Mouse (Mus musculus): ENCODE data around the gene Mrfap1. TPM values are rescaled to one million over a fixed set of nuclear protein-coding genes. Genes with fewer than 3 reads are reported as not detected.

The Mrfap1 gene
- total and polyA plus RNA-seq, 2 experiments from 2014 or later: 288 to 441 TPM

DNA sequence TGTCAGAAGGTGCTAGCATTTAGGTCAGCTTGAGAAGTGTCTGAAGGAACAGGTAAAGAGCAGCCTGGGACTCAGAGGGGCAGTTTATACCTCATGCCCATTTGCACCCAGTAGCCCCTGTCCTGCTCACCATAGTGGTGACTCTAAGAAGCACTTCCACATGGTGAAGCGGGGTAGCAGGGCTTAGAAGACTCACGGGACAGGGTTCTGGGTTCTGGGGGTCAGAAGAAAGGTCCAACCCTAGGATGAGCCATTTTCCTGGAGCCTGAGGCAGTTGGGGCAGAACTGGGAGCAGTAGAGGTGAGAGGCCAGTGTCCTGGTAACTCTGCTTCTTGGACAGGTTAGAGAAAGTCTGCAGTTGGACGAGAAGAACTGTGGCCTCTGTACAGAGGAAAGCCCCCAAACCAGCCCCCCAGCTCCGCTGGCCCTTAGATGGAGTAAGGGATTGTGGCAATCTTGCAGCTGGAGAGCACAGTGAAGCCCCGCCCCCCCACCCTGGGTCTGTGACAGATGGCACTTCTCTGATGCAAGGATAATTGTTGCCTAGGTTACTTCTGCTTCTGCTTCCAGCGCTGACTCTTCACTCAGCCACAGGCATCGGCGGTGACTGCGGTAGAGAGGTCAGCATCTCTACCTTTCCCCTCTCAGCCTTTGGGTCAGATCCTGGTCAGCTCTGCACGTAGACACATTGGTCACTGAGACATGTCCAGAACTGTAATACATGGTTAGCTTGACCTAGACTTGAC lies 29.4 kb downstream of the Mrfap1 start:
- TF ChIP-seq CTCF (IDR thresholded peaks at IDR 0.05): no peak
- 22% methylated on average over 10 of the region's 10 CpGs for WGBS
- H3K27ac ChIP-seq (ENCODE audit: low read depth, low read length): no peak overlapping the region

GRCm38 (mm10) chr5:36759848-36760247 lies 36.7 kb downstream of the Mrfap1 start:
- H3K27ac ChIP-seq (ENCODE audit: low read depth, low read length): no peak overlapping the region
- DNase-seq (ENCODE audit: low spot score): no peak
- H3K4me2 ChIP-seq (ENCODE audit: low read depth, low read length, poor library complexity, severe bottlenecking): no peak overlapping the region
- TF ChIP-seq CTCF (IDR thresholded peaks at IDR 0.05): no peak
- H3K9ac ChIP-seq (replicated peaks; ENCODE audit: low read length, poor library complexity, severe bottlenecking): no peak overlapping the region
- H3K4me1 ChIP-seq (ENCODE audit: insufficient read depth, low read length): no peaks in the 10 kb centered on the region
- H3K4me3 ChIP-seq (ENCODE audit: low read depth, low read length): no peak overlapping the region
- no peaks in the 10 kb centered on the region for H3K9me3 ChIP-seq (ENCODE audit: low read length)
- WGBS: 85% methylated on average over 4 of the region's 4 CpGs
- H3K36me3 ChIP-seq (ENCODE audit: insufficient read depth, low read length): no peaks in the 10 kb centered on the region
- H3K27me3 ChIP-seq (ENCODE audit: insufficient read depth, low read length): no peaks in the 10 kb centered on the region
- no peak for ATAC-seq (ENCODE audit: low FRiP score)

More for the DNA sequence above, 29.4 kb downstream of the Mrfap1 start:
- no peaks in the 10 kb centered on the region for H3K9me3 ChIP-seq (ENCODE audit: low read length)
- H3K4me2 ChIP-seq (ENCODE audit: low read depth, low read length, poor library complexity, severe bottlenecking): no peak overlapping the region
- no peak overlapping the region for H3K4me3 ChIP-seq (ENCODE audit: low read depth, low read length)
- H3K27me3 ChIP-seq (ENCODE audit: insufficient read depth, low read length): no peaks in the 10 kb centered on the region
- DNase-seq (ENCODE audit: low spot score) (peak; percentile 76), ATAC-seq (ENCODE audit: low FRiP score) (peak; percentile 54)
- no peak overlapping the region for H3K9ac ChIP-seq (replicated peaks; ENCODE audit: low read length, poor library complexity, severe bottlenecking)
- H3K4me1 ChIP-seq (ENCODE audit: insufficient read depth, low read length): no peaks in the 10 kb centered on the region
- no peaks in the 10 kb centered on the region for H3K36me3 ChIP-seq (ENCODE audit: insufficient read depth, low read length)

DNA sequence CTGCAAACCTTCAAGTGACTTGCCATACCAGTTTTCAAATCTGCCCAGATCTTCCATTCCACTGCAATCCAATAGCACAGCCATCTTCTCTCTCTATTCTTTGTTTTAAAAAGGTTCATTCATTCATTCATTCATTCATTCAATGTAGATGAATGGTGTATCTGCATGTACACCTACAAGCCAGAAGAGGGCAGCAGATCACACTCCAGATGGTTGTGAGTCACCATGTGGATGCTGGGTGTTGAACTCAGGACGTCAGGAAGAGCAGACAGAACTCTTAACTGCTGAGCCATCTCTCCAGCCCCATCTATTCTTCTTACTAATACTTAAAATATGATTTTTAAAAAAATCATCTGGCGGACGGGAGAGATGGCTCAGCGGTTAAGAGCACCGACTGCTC lies 39.5 kb downstream of the Mrfap1 start:
- H3K9ac ChIP-seq (replicated peaks; ENCODE audit: low read length, poor library complexity, severe bottlenecking): no peak overlapping the region
- H3K4me1 ChIP-seq (ENCODE audit: insufficient read depth, low read length): no peaks in the 10 kb centered on the region
- H3K9me3 ChIP-seq (ENCODE audit: low read length): no peaks in the 10 kb centered on the region
- no peak overlapping the region for H3K4me3 ChIP-seq (ENCODE audit: low read depth, low read length)
- no peak for ATAC-seq (ENCODE audit: low FRiP score)
- peak; percentile 51 for TF ChIP-seq CTCF (IDR thresholded peaks at IDR 0.05)
- no peaks in the 10 kb centered on the region for H3K27me3 ChIP-seq (ENCODE audit: insufficient read depth, low read length)
- 68% methylated on average over 5 of the region's 5 CpGs for WGBS
- no peak overlapping the region for H3K4me2 ChIP-seq (ENCODE audit: low read depth, low read length, poor library complexity, severe bottlenecking)
- H3K27ac ChIP-seq (ENCODE audit: low read depth, low read length): no peak overlapping the region
- DNase-seq (ENCODE audit: low spot score): no peak
- no peaks in the 10 kb centered on the region for H3K36me3 ChIP-seq (ENCODE audit: insufficient read depth, low read length)

DNA sequence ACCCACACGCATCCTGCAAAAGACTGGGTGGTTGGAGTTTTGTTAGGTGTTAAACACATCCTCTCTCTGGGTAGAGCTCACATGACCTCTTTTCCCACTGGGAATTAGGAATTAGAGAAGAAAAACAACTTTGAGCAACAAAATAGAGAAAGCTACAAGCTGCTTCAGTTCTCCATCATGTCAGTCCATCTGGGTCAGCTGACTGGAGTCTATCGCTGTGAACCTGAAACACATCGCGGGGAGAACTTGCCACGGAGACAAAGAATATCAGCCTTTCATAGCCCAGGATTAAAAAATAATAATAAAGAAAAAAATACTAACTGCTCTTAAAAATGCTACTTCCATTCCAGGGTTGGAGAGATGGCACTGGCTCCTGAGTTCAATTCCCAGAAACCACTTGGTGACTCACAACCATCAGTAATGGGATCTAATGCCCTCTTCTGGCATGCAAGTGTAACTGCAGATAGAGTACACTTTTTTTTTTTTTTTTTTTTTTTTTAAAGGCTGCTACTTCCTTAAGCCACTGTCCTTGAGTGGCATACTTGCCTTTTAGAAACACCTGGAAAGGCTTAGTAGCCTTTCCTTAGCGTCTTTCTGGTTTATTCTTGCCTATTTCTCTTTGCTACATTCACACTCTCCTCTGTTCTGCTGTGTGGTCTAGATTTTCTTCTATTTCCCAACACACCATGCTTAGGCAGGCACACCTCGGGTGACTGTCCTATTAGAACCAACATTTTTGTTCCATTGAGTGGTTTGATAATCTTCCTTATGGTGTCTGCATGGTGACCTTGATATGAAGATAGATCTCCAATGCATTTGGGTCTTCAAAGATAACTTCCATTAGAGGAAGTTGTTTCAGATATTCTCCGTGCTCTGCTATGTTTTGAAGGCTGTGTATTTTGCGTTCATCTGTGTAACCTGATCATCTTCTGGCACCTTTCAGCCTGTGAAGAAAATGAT lies 46.2 kb downstream of the Mrfap1 start:
- Histone ChIP-seq H3K4me3 (ENCODE audit: low read depth, low read length) (no peak overlapping the region), H3K9ac (replicated peaks; ENCODE audit: low read length, poor library complexity, severe bottlenecking) (no peak overlapping the region), H3K27ac (ENCODE audit: low read depth, low read length) (no peak overlapping the region), H3K27me3 (ENCODE audit: insufficient read depth, low read length) (no peaks in the 10 kb centered on the region), H3K36me3 (ENCODE audit: insufficient read depth, low read length) (peaks cover 3% of the 10 kb centered on the region; the same call in 1 of the 2 replicates), H3K4me2 (ENCODE audit: low read depth, low read length, poor library complexity, severe bottlenecking) (no peak overlapping the region), H3K4me1 (ENCODE audit: insufficient read depth, low read length) (peaks cover 9% of the 10 kb centered on the region; the same call in 1 of the 2 replicates), H3K9me3 (ENCODE audit: low read length) (no peaks in the 10 kb centered on the region)
- ATAC-seq (ENCODE audit: low FRiP score) (no peak), DNase-seq (ENCODE audit: low spot score) (no peak)
- 73% methylated on average over 9 of the region's 9 CpGs for WGBS
- peak; percentile 57 for TF ChIP-seq CTCF (IDR thresholded peaks at IDR 0.05)

DNA sequence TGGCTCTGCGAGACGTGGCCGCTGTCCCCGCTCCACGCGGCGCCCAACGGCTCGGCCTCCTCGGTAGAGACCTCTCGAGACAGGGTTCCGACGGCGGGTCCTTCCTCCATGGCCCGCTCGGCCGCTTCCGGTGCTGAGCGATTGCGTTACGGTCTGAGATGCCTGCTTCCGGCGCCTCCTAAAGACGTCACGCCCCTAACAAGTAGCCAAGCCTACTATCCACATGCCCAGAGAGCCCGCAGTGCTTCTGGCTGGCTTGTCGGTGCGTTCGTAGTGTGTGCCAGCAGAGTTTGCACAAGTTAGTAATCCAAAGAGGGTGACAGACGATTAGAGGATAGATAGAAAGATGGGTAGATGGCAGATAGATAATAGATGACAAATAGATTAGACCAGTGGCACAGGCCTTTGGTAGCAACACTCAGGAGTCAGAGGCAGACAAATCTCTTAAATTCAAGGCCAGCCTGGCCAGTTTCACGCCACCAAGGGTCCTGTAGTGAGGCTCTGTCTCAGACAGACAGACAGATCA lies 48.0 kb downstream of the Mrfap1 start, which contains the start of gene Bloc1s4:
Bloc1s4 (minus strand) TSS at position 115 of the 526 bp plus-strand sequence.
- H3K27me3 ChIP-seq (ENCODE audit: insufficient read depth, low read length): no peaks in the 10 kb centered on the region
- H3K4me2 ChIP-seq (ENCODE audit: low read depth, low read length, poor library complexity, severe bottlenecking): peak within 1 kb of the TSS; percentile 95
- H3K9me3 ChIP-seq (ENCODE audit: low read length): no peaks in the 10 kb centered on the region
- DNase-seq (ENCODE audit: low spot score) (peak; percentile 96), ATAC-seq (ENCODE audit: low FRiP score) (peak; percentile 95)
- H3K9ac ChIP-seq (replicated peaks; ENCODE audit: low read length, poor library complexity, severe bottlenecking): peak within 1 kb of the TSS; percentile 42
- TF ChIP-seq CTCF (IDR thresholded peaks at IDR 0.05): no peak
- H3K36me3 ChIP-seq (ENCODE audit: insufficient read depth, low read length): peaks cover 8% of the 10 kb centered on the region; the same call in 1 of the 2 replicates
- WGBS: 2% methylated on average over 27 of the region's 31 CpGs
- H3K4me3 ChIP-seq (ENCODE audit: low read depth, low read length): peak within 1 kb of the TSS; percentile 47
- H3K4me1 ChIP-seq (ENCODE audit: insufficient read depth, low read length): peaks cover 9% of the 10 kb centered on the region; the same call in 1 of the 2 replicates
- H3K27ac ChIP-seq (ENCODE audit: low read depth, low read length): peak within 1 kb of the TSS; percentile 6
